In the genomic region with DNA sequence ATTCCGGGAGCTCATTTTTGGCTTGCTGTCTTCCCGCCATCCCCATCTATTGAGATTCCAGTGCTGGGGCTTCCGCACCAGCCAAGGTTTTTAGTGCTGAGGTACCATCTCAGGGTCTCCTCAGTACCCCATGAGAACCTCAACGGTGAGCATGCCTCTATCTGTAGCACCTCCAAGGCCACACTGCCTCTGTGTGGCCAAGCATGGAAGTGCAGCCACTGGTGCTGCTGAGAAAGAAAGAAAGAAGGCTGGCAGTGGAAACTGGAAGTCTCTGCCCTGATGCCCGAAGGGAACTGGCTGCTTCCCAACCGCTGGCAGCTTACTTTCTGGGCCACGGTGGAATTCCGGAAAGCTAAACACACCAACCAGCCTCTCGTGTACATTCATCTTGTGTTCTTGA, we compare ENCODE assay signal across 8 mouse cellular contexts.
DNase-seq lines count a peak whose midpoint lies in the region; ATAC-seq and TF ChIP-seq lines count a peak whose summit lies in the region.

No protein-coding gene starts in this region.

- TF ChIP-seq POLR2A in limb, embryonic 14.5 days (IDR thresholded peaks at IDR 0.05; ENCODE audit: borderline replicate concordance, extremely low read depth, insufficient read depth, insufficient read length), result no peak

- H3K9ac ChIP-seq in embryonic facial prominence, embryonic 11.5 days (replicated peaks; ENCODE audit: low read length), result no peak overlapping the region
- no peak overlapping the region for H3K9ac ChIP-seq in kidney, embryonic 16.5 days (replicated peaks; ENCODE audit: low read length)
- no peak overlapping the region for H3K9ac ChIP-seq in limb, embryonic 14.5 days (ENCODE audit: low read depth, low read length, severe bottlenecking)
- no peak overlapping the region for H3K9ac ChIP-seq in neural tube, embryonic 13.5 days

- no peaks in the 10 kb centered on the region for H3K4me1 ChIP-seq in embryonic facial prominence, embryonic 11.5 days (ENCODE audit: control insufficient read depth, insufficient read depth, low read length)
- H3K4me1 ChIP-seq in kidney, embryonic 16.5 days (ENCODE audit: insufficient read depth, low read length), result no peaks in the 10 kb centered on the region
- no peaks in the 10 kb centered on the region for H3K4me1 ChIP-seq in limb, embryonic 14.5 days (ENCODE audit: control insufficient read depth, insufficient read depth, low read length)
- H3K4me1 ChIP-seq in neural tube, embryonic 13.5 days (replicated peaks), result 0 out of 2 replicates have a peak, but pooled peaks cover 4% of the 10 kb centered on the region

- H3K4me2 ChIP-seq in embryonic facial prominence, embryonic 11.5 days (ENCODE audit: low read depth, low read length), result no peak overlapping the region
- no peak overlapping the region for H3K4me2 ChIP-seq in kidney, embryonic 16.5 days (replicated peaks; ENCODE audit: low read depth, low read length)
- no peak overlapping the region for H3K4me2 ChIP-seq in limb, embryonic 14.5 days (replicated peaks; ENCODE audit: low read depth, low read length, severe bottlenecking)
- no peak overlapping the region for H3K4me2 ChIP-seq in neural tube, embryonic 13.5 days

- peak; percentile 78 for ATAC-seq in embryonic facial prominence, embryonic 11.5 days (replicated peaks; ENCODE audit: insufficient number of reproducible peaks, low FRiP score, low TSS enrichment, low read depth)
- peak; percentile 82 for ATAC-seq in kidney, embryonic 16.5 days (ENCODE audit: low FRiP score, low TSS enrichment)
- peak; percentile 53; the same call in 1 of the 2 replicates for ATAC-seq in limb, embryonic 14.5 days (ENCODE audit: low FRiP score, low read depth)
- ATAC-seq in neural tube, embryonic 13.5 days (ENCODE audit: low read depth), result peak; percentile 60; the same call in 1 of the 2 replicates

- no peak overlapping the region for H3K27ac ChIP-seq in embryonic facial prominence, embryonic 11.5 days (replicated peaks; ENCODE audit: low read depth, low read length)
- no peak overlapping the region for H3K27ac ChIP-seq in kidney, embryonic 16.5 days (ENCODE audit: low read length)
- no peak overlapping the region for H3K27ac ChIP-seq in limb, embryonic 14.5 days (replicated peaks; ENCODE audit: low read depth, low read length)
- H3K27ac ChIP-seq in neural tube, embryonic 13.5 days (replicated peaks), result no peak overlapping the region

- H3K27me3 ChIP-seq in embryonic facial prominence, embryonic 11.5 days (ENCODE audit: control insufficient read depth, insufficient read depth, low read length), result no peaks in the 10 kb centered on the region
- no peaks in the 10 kb centered on the region for H3K27me3 ChIP-seq in kidney, embryonic 16.5 days (ENCODE audit: insufficient read depth, low read length)
- H3K27me3 ChIP-seq in limb, embryonic 14.5 days (ENCODE audit: control insufficient read depth, insufficient read depth, low read length), result no peaks in the 10 kb centered on the region; the same call in 1 of the 2 replicates
- no peaks in the 10 kb centered on the region for H3K27me3 ChIP-seq in neural tube, embryonic 13.5 days

- H3K9me3 ChIP-seq in embryonic facial prominence, embryonic 11.5 days (replicated peaks; ENCODE audit: control insufficient read depth, low read length), result no peaks in the 10 kb centered on the region
- H3K9me3 ChIP-seq in kidney, embryonic 16.5 days (ENCODE audit: low read length), result no peaks in the 10 kb centered on the region
- H3K9me3 ChIP-seq in limb, embryonic 14.5 days (ENCODE audit: control insufficient read depth, low read length), result no peaks in the 10 kb centered on the region
- H3K9me3 ChIP-seq in neural tube, embryonic 13.5 days, result no peaks in the 10 kb centered on the region

- H3K36me3 ChIP-seq in embryonic facial prominence, embryonic 11.5 days (replicated peaks; ENCODE audit: control insufficient read depth, insufficient read depth, low read depth, low read length), result no peaks in the 10 kb centered on the region
- H3K36me3 ChIP-seq in kidney, embryonic 16.5 days (ENCODE audit: insufficient read depth, low read length), result no peaks in the 10 kb centered on the region
- H3K36me3 ChIP-seq in limb, embryonic 14.5 days (ENCODE audit: control insufficient read depth, insufficient read depth, low read length), result no peaks in the 10 kb centered on the region
- H3K36me3 ChIP-seq in neural tube, embryonic 13.5 days, result no peaks in the 10 kb centered on the region

- 54% methylated on average over 9 of the region's 9 CpGs for WGBS in embryonic facial prominence, embryonic 11.5 days
- WGBS in kidney, embryonic 16.5 days, result 51% methylated on average over 9 of the region's 9 CpGs
- WGBS in limb, embryonic 14.5 days, result 38% methylated on average over 9 of the region's 9 CpGs
- 51% methylated on average over 9 of the region's 9 CpGs for WGBS in neural tube, embryonic 13.5 days

- no peak overlapping the region for H3K4me3 ChIP-seq in embryonic facial prominence, embryonic 11.5 days (ENCODE audit: low read depth, low read length)
- no peak overlapping the region for H3K4me3 ChIP-seq in kidney, embryonic 16.5 days (ENCODE audit: low read length)
- H3K4me3 ChIP-seq in limb, embryonic 14.5 days (replicated peaks; ENCODE audit: low read length), result no peak overlapping the region
- no peak overlapping the region for H3K4me3 ChIP-seq in neural tube, embryonic 13.5 days

- DNase-seq in CD4-positive helper T cell, adult 2 months (ENCODE audit: low read depth, low spot score), result peak; percentile 12
- DNase-seq in adrenal gland, postnatal 36 days, result peak; percentile 75 to 81
- DNase-seq in embryonic facial prominence, embryonic 11.5 days (ENCODE audit: low spot score), result peak; percentile 76
- DNase-seq in heart, adult 8-10 months (ENCODE audit: low spot score), result peak; percentile 43
- peak; percentile 49 for DNase-seq in limb, embryonic 14.5 days (ENCODE audit: low spot score)
- peak; percentile 17 to 20 for DNase-seq in thymus, postnatal 36 days

Comparison
In these comparisons a context has a peak if more than half of its experiments do, and no peak if none do; other contexts are left out.
1. DNase-seq: peak in every context shown above with its lines; median percentile 78 in adrenal gland, postnatal 36 days; 76 in embryonic facial prominence, embryonic 11.5 days; 49 in limb, embryonic 14.5 days; 43 in heart, adult 8-10 months; 18 in thymus, postnatal 36 days; 12 in CD4-positive helper T cell, adult 2 months.